8 mouse cellular contexts compared by ENCODE assay signal in genomic region chr14:17967117-17967726, GRCm38 (mm10).
A peak's percentile ranks its signal among the peaks of the same experiment; 100 is the strongest.
DNase-seq lines count a peak whose midpoint lies in the region; ATAC-seq and TF ChIP-seq lines count a peak whose summit lies in the region.

No protein-coding gene starts in this region.

- no peaks in the 10 kb centered on the region for H3K4me1 ChIP-seq in testis, adult 2 months (ENCODE audit: control insufficient read depth, insufficient read depth, low read length)
- no peaks in the 10 kb centered on the region for H3K4me1 ChIP-seq in intestine, embryonic 14.5 days (replicated peaks; ENCODE audit: control insufficient read depth, insufficient read depth, low read length)
- no peaks in the 10 kb centered on the region for H3K4me1 ChIP-seq in midbrain, postnatal 0 days (ENCODE audit: insufficient read depth, low read length)

- no peak for TF ChIP-seq POLR2A in testis, adult 2 months (IDR thresholded peaks at IDR 0.05; ENCODE audit: control insufficient read depth, low read depth, low read length)

- no peak overlapping the region for H3K9ac ChIP-seq in intestine, embryonic 14.5 days (ENCODE audit: low read length)
- no peak overlapping the region for H3K9ac ChIP-seq in midbrain, postnatal 0 days (replicated peaks; ENCODE audit: low read length, poor library complexity, severe bottlenecking)

- H3K27ac ChIP-seq in testis, adult 2 months (ENCODE audit: control insufficient read depth, insufficient read depth, low read depth, low read length) = no peak overlapping the region
- no peak overlapping the region for H3K27ac ChIP-seq in intestine, embryonic 14.5 days (ENCODE audit: low read depth)
- no peak overlapping the region for H3K27ac ChIP-seq in midbrain, postnatal 0 days (ENCODE audit: low read depth, low read length)

- intact Hi-C loops in left cerebral cortex, postnatal 25 days (cut with DNase I) = loop anchor here (1.0 to 2.0 kb wide), 2 partner anchors 308 to 564 kb away; no protein-coding TSS in a partner anchor

- peak; percentile 56; the same call in 1 of the 2 replicates for TF ChIP-seq CTCF in testis, adult 2 months (IDR thresholded peaks at IDR 0.05; ENCODE audit: control insufficient read depth, insufficient read depth, insufficient replicate concordance, low read depth, low read length)
- peak; percentile 85 for TF ChIP-seq CTCF in midbrain, postnatal 0 days (IDR thresholded peaks at IDR 0.05)

- peak; percentile 98 for ATAC-seq in frontal cortex, adult (ENCODE audit: low TSS enrichment)
- 0 out of 2 replicates have a peak, but pooled peaks have one; percentile 50 for ATAC-seq in intestine, embryonic 14.5 days (replicated peaks; ENCODE audit: low FRiP score, low TSS enrichment, low read depth)
- no peak for ATAC-seq in midbrain, postnatal 0 days (ENCODE audit: low FRiP score)

- 38% methylated on average over 5 of the region's 5 CpGs for WGBS in intestine, embryonic 14.5 days
- 33% methylated on average over 5 of the region's 5 CpGs for WGBS in midbrain, postnatal 0 days

- no peaks in the 10 kb centered on the region for H3K9me3 ChIP-seq in intestine, embryonic 14.5 days (ENCODE audit: control insufficient read depth, low read length)
- no peaks in the 10 kb centered on the region for H3K9me3 ChIP-seq in midbrain, postnatal 0 days (ENCODE audit: low read length)

- no peaks in the 10 kb centered on the region for H3K27me3 ChIP-seq in testis, adult 2 months (ENCODE audit: control insufficient read depth, insufficient read depth, low read length)
- no peaks in the 10 kb centered on the region for H3K27me3 ChIP-seq in intestine, embryonic 14.5 days (replicated peaks; ENCODE audit: control insufficient read depth, insufficient read depth, low read length)
- H3K27me3 ChIP-seq in midbrain, postnatal 0 days (ENCODE audit: insufficient read depth, low read length) = no peaks in the 10 kb centered on the region

- DNase-seq in testis, postnatal 14 days (ENCODE audit: low spot score) = no peak
- DNase-seq in cerebellum, adult 8-10 months = peak; percentile 37
- DNase-seq in intestine, embryonic 14.5 days (ENCODE audit: low spot score) = peak; percentile 71
- peak; percentile 40 to 62 for DNase-seq in left cerebral cortex, postnatal 25 days (ENCODE audit: low spot score in 2 of 2)
- peak; percentile 71 for DNase-seq in midbrain, postnatal 0 days (ENCODE audit: low spot score)
- peak; percentile 15 to 22 for DNase-seq in thymus, adult 18-20 months

- H3K4me2 ChIP-seq in intestine, embryonic 14.5 days (ENCODE audit: low read length) = no peak overlapping the region
- no peak overlapping the region for H3K4me2 ChIP-seq in midbrain, postnatal 0 days (ENCODE audit: low read depth, low read length, poor library complexity, severe bottlenecking)

- H3K36me3 ChIP-seq in testis, adult 2 months (ENCODE audit: control insufficient read depth, insufficient read depth, low read length) = no peaks in the 10 kb centered on the region
- no peaks in the 10 kb centered on the region for H3K36me3 ChIP-seq in intestine, embryonic 14.5 days (ENCODE audit: control insufficient read depth, insufficient read depth, low read length)
- H3K36me3 ChIP-seq in midbrain, postnatal 0 days (ENCODE audit: insufficient read depth, low read length) = no peaks in the 10 kb centered on the region

- H3K4me3 ChIP-seq in testis, adult 2 months (ENCODE audit: control insufficient read depth, low read depth, low read length) = no peak overlapping the region
- H3K4me3 ChIP-seq in intestine, embryonic 14.5 days (ENCODE audit: low read depth, low read length) = no peak overlapping the region
- H3K4me3 ChIP-seq in midbrain, postnatal 0 days (ENCODE audit: low read depth, low read length) = no peak overlapping the region
